Mouse (Mus musculus) c-Kit-positive CD71-positive TER-119-positive erythroid progenitor cells, embryonic 14.5 days (primary cell): ENCODE results near the gene Krtcap3.

ENCODE experiments used
- DNase-seq: peaks from one replicate; pipeline ENCODE4 v3.0.0-alpha.2; 2013; ENCODE audit warnings: low spot score

The Krtcap3 gene

GRCm38 (mm10) chr5:31301866-31302265, 50.4 kb downstream of the Krtcap3 start:
- DNase-seq: no peak
